Mouse (Mus musculus): ENCODE measurements around the gene Kdelr1. TPM values are rescaled to one million over a fixed set of nuclear protein-coding genes. Genes with fewer than 3 reads are reported as not detected.

Gene Kdelr1
- polyA plus RNA-seq (2015; fragmentation: Nextera tagmentation; extraction: Ambion mirVana): 60.1 and 83.7 TPM in 2 replicates

GRCm38 (mm10) chr7:45872624-45873023 is at the start of gene Kdelr1:
Gene Kdelr1, plus strand, starts transcription at chr7:45872772.

DNA sequence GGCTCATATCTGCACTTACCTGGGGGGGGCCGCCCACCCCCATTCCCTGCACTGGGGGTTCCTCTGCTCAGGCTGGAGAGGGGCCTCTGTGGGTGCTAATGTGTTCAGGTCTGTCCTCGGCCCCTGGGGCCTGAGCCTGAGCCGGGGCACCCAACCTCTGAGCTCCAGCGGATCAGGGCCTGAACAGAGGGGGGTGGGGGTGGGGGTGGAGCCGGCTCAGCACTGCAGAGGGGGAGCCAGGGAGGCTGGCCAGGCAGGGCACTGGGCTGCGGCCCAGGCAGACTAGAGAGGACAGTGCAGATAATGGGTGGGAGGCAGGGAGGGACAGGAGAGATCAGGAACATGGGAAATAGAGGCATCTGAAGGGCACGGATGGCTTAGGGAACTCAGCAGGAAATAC is 48.0 kb upstream of the Kdelr1 start, which contains the start of gene Kcnj14:
TSS of gene Kcnj14 (minus strand) at position 185 of the 400 bp plus-strand sequence.

GRCm38 (mm10) chr7:45830427-45831127 is 42.0 kb upstream of the Kdelr1 start, which contains the start of gene Grwd1:
Gene Grwd1, minus strand, starts transcription at chr7:45830944.

GRCm38 (mm10) chr7:45878278-45878677 is 5.7 kb downstream of the Kdelr1 start, which contains the start of gene Grin2d:
Gene Grin2d, minus strand, starts transcription at chr7:45878378.

GRCm38 (mm10) chr7:45896517-45897257 is 24.1 kb downstream of the Kdelr1 start, which contains the start of the genes Syngr4 and Tmem143:
Gene Syngr4, minus strand, starts transcription at chr7:45896714.
Gene Tmem143, plus strand, starts transcription at chr7:45896941.

DNA sequence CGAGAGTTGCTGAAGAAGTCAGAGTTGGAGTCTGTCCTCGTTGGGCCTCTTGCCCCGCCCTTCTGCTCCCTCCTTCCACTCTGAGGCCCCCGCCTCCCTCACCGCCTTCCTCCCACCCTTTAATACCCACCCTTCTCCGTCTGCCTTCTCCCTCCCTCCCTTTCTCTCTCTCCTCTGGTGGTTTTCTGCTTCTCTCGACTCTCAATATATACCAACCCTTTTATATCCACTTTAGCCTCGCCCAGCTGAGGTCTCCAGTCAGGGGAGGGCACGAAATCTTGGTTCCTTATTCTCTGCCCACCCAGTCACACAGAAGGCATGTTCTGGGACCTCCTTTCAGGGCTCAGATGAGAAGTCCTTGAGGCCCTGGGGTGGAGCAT is 48.7 kb downstream of the Kdelr1 start, which contains the start of gene Emp3:
TSS of gene Emp3 (minus strand) at position 163 of the 380 bp plus-strand sequence.

DNA sequence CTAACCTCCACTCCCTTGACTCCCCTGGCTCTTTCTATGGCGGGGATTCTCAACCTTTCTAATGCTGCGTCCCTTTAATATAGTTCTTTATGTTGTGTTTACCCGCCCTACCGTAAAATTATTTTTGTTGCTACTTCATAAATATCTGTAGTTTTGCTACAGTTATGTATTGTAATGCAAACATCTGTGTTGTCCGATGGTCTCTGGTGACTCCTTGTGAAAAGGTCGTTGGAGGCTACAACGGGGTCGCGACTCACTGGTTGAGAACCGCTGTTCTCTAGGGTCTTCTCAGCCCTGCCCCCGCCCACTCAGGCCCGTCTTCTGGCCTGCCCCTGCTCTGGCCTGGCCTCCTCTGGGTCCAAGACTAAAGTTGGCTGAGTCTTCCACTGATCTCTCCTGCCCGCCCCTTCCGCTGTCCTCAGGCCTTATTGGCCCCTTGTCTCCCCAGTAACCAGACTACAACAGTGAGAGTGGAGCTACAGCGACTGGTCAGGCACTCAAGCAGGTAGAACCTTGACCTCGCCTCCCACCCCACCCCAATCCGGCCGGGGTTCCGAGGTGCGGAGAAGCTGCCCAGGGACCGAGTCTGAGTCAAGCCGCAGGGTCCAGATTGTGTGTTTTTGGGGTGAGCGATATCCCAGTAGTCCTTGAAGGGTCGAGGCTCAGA is 51.3 kb downstream of the Kdelr1 start, which contains the start of gene Ccdc114:
TSS of gene Ccdc114 (plus strand) at position 311 of the 667 bp plus-strand sequence.

Other genes starting within 250 kb of the Kdelr1 start
- 7.4 and 12.5 TPM in 2 replicates for gene Rasip1, start 245.3 kb upstream of the Kdelr1 start, polyA plus RNA-seq (2015; fragmentation: Nextera tagmentation; extraction: Ambion mirVana)
- 5.8 and 7.0 TPM in 2 replicates for gene Mamstr, start 232.8 kb upstream of the Kdelr1 start, polyA plus RNA-seq (2015; fragmentation: Nextera tagmentation; extraction: Ambion mirVana)
- 0.12 and 0.36 TPM in 2 replicates for gene Fut2, start 206.4 kb upstream of the Kdelr1 start, polyA plus RNA-seq (2015; fragmentation: Nextera tagmentation; extraction: Ambion mirVana)
- gene Ntn5, start 188.8 kb upstream of the Kdelr1 start, polyA plus RNA-seq (2015; fragmentation: Nextera tagmentation; extraction: Ambion mirVana): 0.25 TPM in 1 of 2 replicates, not detected in the other
- gene Sec1, start 178.4 kb upstream of the Kdelr1 start, polyA plus RNA-seq (2015; fragmentation: Nextera tagmentation; extraction: Ambion mirVana): 0.14 and 0.33 TPM in 2 replicates
- gene Car11, start 172.9 kb upstream of the Kdelr1 start, polyA plus RNA-seq (2015; fragmentation: Nextera tagmentation; extraction: Ambion mirVana): 8.4 and 17.6 TPM in 2 replicates
- gene Dbp, start 167.7 kb upstream of the Kdelr1 start, polyA plus RNA-seq (2015; fragmentation: Nextera tagmentation; extraction: Ambion mirVana): 40.4 and 69.7 TPM in 2 replicates
- gene Rpl18, start 157.3 kb upstream of the Kdelr1 start, polyA plus RNA-seq (2015; fragmentation: Nextera tagmentation; extraction: Ambion mirVana): 795 and 838 TPM in 2 replicates
- 13.2 and 16.9 TPM in 2 replicates for gene Sphk2, start 154.8 kb upstream of the Kdelr1 start, polyA plus RNA-seq (2015; fragmentation: Nextera tagmentation; extraction: Ambion mirVana)
- 0.14 and 0.47 TPM in 2 replicates for gene Fam83e, start 151.6 kb upstream of the Kdelr1 start, polyA plus RNA-seq (2015; fragmentation: Nextera tagmentation; extraction: Ambion mirVana)
- not detected in 2 replicates for gene Spaca4, start 147.0 kb upstream of the Kdelr1 start, polyA plus RNA-seq (2015; fragmentation: Nextera tagmentation; extraction: Ambion mirVana)
- gene Lmtk3, start 89.0 kb upstream of the Kdelr1 start, polyA plus RNA-seq (2015; fragmentation: Nextera tagmentation; extraction: Ambion mirVana): 1.4 and 2.0 TPM in 2 replicates
- 0.54 and 0.91 TPM in 2 replicates for gene Sult2b1, start 88.1 kb upstream of the Kdelr1 start, polyA plus RNA-seq (2015; fragmentation: Nextera tagmentation; extraction: Ambion mirVana)
- 89.1 and 99.9 TPM in 2 replicates for gene Cyth2, start 58.2 kb upstream of the Kdelr1 start, polyA plus RNA-seq (2015; fragmentation: Nextera tagmentation; extraction: Ambion mirVana)
- gene Kcnj14, start 48.0 kb upstream of the Kdelr1 start, polyA plus RNA-seq (2015; fragmentation: Nextera tagmentation; extraction: Ambion mirVana): 0.36 and 0.38 TPM in 2 replicates
- 17.5 and 26.8 TPM in 2 replicates for gene Grwd1, start 41.8 kb upstream of the Kdelr1 start, polyA plus RNA-seq (2015; fragmentation: Nextera tagmentation; extraction: Ambion mirVana)
- 0.55 and 0.84 TPM in 2 replicates for gene Grin2d, start 5.6 kb downstream of the Kdelr1 start, polyA plus RNA-seq (2015; fragmentation: Nextera tagmentation; extraction: Ambion mirVana)
- 0.94 and 0.98 TPM in 2 replicates for gene Syngr4, start 23.9 kb downstream of the Kdelr1 start, polyA plus RNA-seq (2015; fragmentation: Nextera tagmentation; extraction: Ambion mirVana)
- 5.0 and 10.1 TPM in 2 replicates for gene Tmem143, start 24.2 kb downstream of the Kdelr1 start, polyA plus RNA-seq (2015; fragmentation: Nextera tagmentation; extraction: Ambion mirVana)
- 321 and 340 TPM in 2 replicates for gene Emp3, start 48.6 kb downstream of the Kdelr1 start, polyA plus RNA-seq (2015; fragmentation: Nextera tagmentation; extraction: Ambion mirVana)
- 4.8 and 9.6 TPM in 2 replicates for gene Ccdc114, start 51.3 kb downstream of the Kdelr1 start, polyA plus RNA-seq (2015; fragmentation: Nextera tagmentation; extraction: Ambion mirVana)
- 0.57 and 0.99 TPM in 2 replicates for gene Abcc6, start 157.5 kb downstream of the Kdelr1 start, polyA plus RNA-seq (2015; fragmentation: Nextera tagmentation; extraction: Ambion mirVana)
- gene Nomo1, start 160.9 kb downstream of the Kdelr1 start, polyA plus RNA-seq (2015; fragmentation: Nextera tagmentation; extraction: Ambion mirVana): 12.2 and 19.7 TPM in 2 replicates
- 0.19 and 0.20 TPM in 2 replicates for gene Kcnj11, start 228.0 kb downstream of the Kdelr1 start, polyA plus RNA-seq (2015; fragmentation: Nextera tagmentation; extraction: Ambion mirVana)

Data from adrenal gland, postnatal 0 days (tissue).